Mouse (Mus musculus) ES-E14 (cell line): ENCODE results near the gene Tor1b. TPM values are rescaled to one million over a fixed set of nuclear protein-coding genes. Genes with fewer than 3 reads are reported as not detected.
"Not testable (repeated sequence)": the region's sequence is repeated elsewhere in the genome, so short reads cannot be mapped to it uniquely, and the experiment has no call there.

Experiments used
- DNase-seq: peaks from one replicate; pipeline ENCODE4 v3.0.0-alpha.2; 2013; ENCODE audit warnings: low read depth, low spot score
- H3K27ac ChIP-seq: 2 replicates; pipeline ENCODE4 v1.5.1; 2012; ENCODE audit warnings: low read depth, mild to moderate bottlenecking, low read length, moderate library complexity, mixed read lengths; ENCODE audit not compliant: poor library complexity, insufficient read depth, severe bottlenecking
- H3K36me3 ChIP-seq: 2 replicates; pipeline ENCODE4 v1.6.1; 2012; ENCODE audit warnings: mild to moderate bottlenecking, low read length, moderate library complexity, mixed read lengths; ENCODE audit not compliant: control insufficient read depth, poor library complexity, insufficient read depth, severe bottlenecking
- H3K4me1 ChIP-seq, 2 experiments: fragments of 150-350 bp in 1 of 2; sonication (generic) in 1 of 2; 2 replicates each; pipeline ENCODE4 v1.6.1; 2012; ENCODE audit warnings: low read length in 2 of 2, mild to moderate bottlenecking in 1 of 2, mixed read lengths in 1 of 2; ENCODE audit not compliant: control insufficient read depth in 2 of 2, insufficient read depth in 2 of 2, poor library complexity in 1 of 2
- H3K4me3 ChIP-seq, 2 experiments: fragments of 150-350 bp in 1 of 2; sonication (generic) in 1 of 2; 2 replicates each; pipeline ENCODE4 v1.5.1; 2012; ENCODE audit warnings: low read length in 2 of 2, low read depth in 1 of 2, mild to moderate bottlenecking in 1 of 2, mixed read lengths in 1 of 2; ENCODE audit not compliant: insufficient read depth in 1 of 2, poor library complexity in 1 of 2, severe bottlenecking in 1 of 2
- H3K9ac ChIP-seq: 2 replicates; pipeline ENCODE4 v1.6.1; 2012; ENCODE audit warnings: low read depth, mild to moderate bottlenecking, low read length, mixed read lengths; ENCODE audit not compliant: poor library complexity, insufficient read depth, severe bottlenecking
- H3K9me3 ChIP-seq: fragments of 150-350 bp; sonication (generic); 2 replicates; pipeline ENCODE4 v1.6.1; 2012; ENCODE audit warnings: low read depth, mild to moderate bottlenecking, low read length; ENCODE audit not compliant: control insufficient read depth, insufficient read depth
- CHD2 ChIP-seq: IDR thresholded peaks from 2 replicates; pipeline ENCODE4 v1.6.1; 2014; ENCODE audit warnings: mild to moderate bottlenecking, low read depth, low read length, inconsistent platforms
- HCFC1 ChIP-seq: IDR thresholded peaks from 2 replicates; pipeline ENCODE4 v1.6.1; 2012; ENCODE audit warnings: low read length, inconsistent platforms, borderline replicate concordance; ENCODE audit not compliant: insufficient read depth
- MAFK ChIP-seq: IDR thresholded peaks from 2 replicates; pipeline ENCODE4 v1.6.1; 2014; ENCODE audit warnings: mild to moderate bottlenecking, low read depth, low read length, inconsistent platforms; ENCODE audit not compliant: insufficient read depth
- ZC3H11A ChIP-seq: IDR thresholded peaks from 2 replicates; pipeline ENCODE4 v1.6.1; 2012; ENCODE audit warnings: low read depth, mild to moderate bottlenecking, inconsistent platforms, low read length, borderline replicate concordance
- ZNF384 ChIP-seq: IDR thresholded peaks from 2 replicates; pipeline ENCODE4 v1.6.1; 2012; ENCODE audit warnings: low read depth, low read length, inconsistent platforms
- in situ Hi-C, 2 experiments: fragments of 600-800 bp; cut with MboI; formaldehyde crosslinking; loops; one replicate each; pipeline ENCODE4 v1.15.1; 2025; ENCODE audit warnings: low sequenced_read_pairs in 2 of 2, inconsistent platforms in 1 of 2; ENCODE audit not compliant: unreplicated experiment in 2 of 2
- total RNA-seq: library from RNA; depleted of rRNA; stranded (reverse); fragments of 300-350 nt; gene quantifications from 2 replicates; pipeline ENCODE4 v1.2.3, GENCODE M21; 2012

The Tor1b gene
- total RNA-seq, 1 experiment, result 67.8 TPM

- H3K9me3 ChIP-seq, result no peaks in the 10 kb centered on the region
- TF ChIP-seq HCFC1 (no peak), CHD2 (no peak), ZNF384 (no peak), ZC3H11A (no peak), MAFK (no peak)
- no peaks in the 10 kb centered on the region for H3K36me3 ChIP-seq
- peaks cover 6 to 32% of the 10 kb centered on the region in 2 experiments for H3K4me1 ChIP-seq
- in situ Hi-C loops, result no loop called here
- H3K9ac ChIP-seq, result peak overlapping the region; percentile 37; the same call in 1 of the 2 replicates
- DNase-seq, result no peak
- H3K27ac ChIP-seq, result peak overlapping the region; percentile 69
- peak overlapping the region; percentile 31 to 61; a peak in 3 of 4 replicates for H3K4me3 ChIP-seq
Measured at GRCm38 (mm10) chr2:30928893-30929482, 23.8 kb upstream of the Tor1b start.

GRCm38 (mm10) chr2:30929483-30930045 lies 23.2 kb upstream of the Tor1b start, which contains the start of gene Ptges:
TSS of gene Ptges (minus strand) at chr2:30929863.
- TF ChIP-seq ZNF384 (no peak), CHD2 (no peak), ZC3H11A (no peak), HCFC1 (no peak), MAFK (no peak)
- peak; percentile 81 for DNase-seq
- H3K36me3 ChIP-seq, result no peaks in the 10 kb centered on the region
- peaks cover 6 to 35% of the 10 kb centered on the region in 2 experiments for H3K4me1 ChIP-seq
- H3K27ac ChIP-seq, result peak within 1 kb of the TSS; percentile 69
- H3K4me3 ChIP-seq, result peak within 1 kb of the TSS; percentile 31 to 61
- in situ Hi-C loops, result no loop called here
- peak within 1 kb of the TSS; percentile 45; the same call in 1 of the 2 replicates for H3K9ac ChIP-seq
- H3K9me3 ChIP-seq, result no peaks in the 10 kb centered on the region

- H3K4me3 ChIP-seq, DNase-seq, in situ Hi-C loops, H3K9me3 ChIP-seq, H3K27ac ChIP-seq, H3K36me3 ChIP-seq, H3K9ac ChIP-seq: not testable (repeated sequence)
- peaks cover 5 to 32% of the 10 kb centered on the region in 2 experiments for H3K4me1 ChIP-seq
Measured at GRCm38 (mm10) chr2:30930846-30931245, 21.9 kb upstream of the Tor1b start.

- TF ChIP-seq ZC3H11A (no peak), CHD2 (no peak), MAFK (no peak), HCFC1 (no peak), ZNF384 (no peak)
Measured at GRCm38 (mm10) chr2:30931922-30932321, 20.8 kb upstream of the Tor1b start.

GRCm38 (mm10) chr2:30933032-30933431 lies 19.7 kb upstream of the Tor1b start:
- no peak for TF ChIP-seq CHD2
- TF ChIP-seq MAFK, result peak; percentile 80
- Histone ChIP-seq H3K4me1 (peaks cover 2 to 19% of the 10 kb centered on the region in 2 experiments; a peak in 2 of 4 replicates), H3K36me3 (no peaks in the 10 kb centered on the region), H3K27ac (no peak overlapping the region), H3K9ac (no peak overlapping the region), H3K9me3 (no peaks in the 10 kb centered on the region), H3K4me3 (no peak overlapping the region)
- DNase-seq, result no peak
- in situ Hi-C loops, result no loop called here

More at GRCm38 (mm10) chr2:30931922-30932321, 20.8 kb upstream of the Tor1b start:
- Histone ChIP-seq H3K9ac (no peak overlapping the region), H3K9me3 (no peaks in the 10 kb centered on the region), H3K27ac (no peak overlapping the region), H3K4me1 (peaks cover 2 to 26% of the 10 kb centered on the region in 2 experiments; a peak in 3 of 4 replicates), H3K4me3 (no peak overlapping the region), H3K36me3 (no peaks in the 10 kb centered on the region)
- DNase-seq, result no peak
- in situ Hi-C loops, result no loop called here
